Mouse (Mus musculus) layer of hippocampus, postnatal 14 days (tissue): ENCODE measurements around the gene Mapk1ip1l. TPM values are rescaled to one million over a fixed set of nuclear protein-coding genes. Genes with fewer than 3 reads are reported as not detected.

Experiments used
- DNase-seq, 2 experiments: peaks; one replicate each; pipeline ENCODE4 v3.0.0; 2021 to 2022; ENCODE audit warnings: low spot score in 2 of 2, mixed read lengths in 1 of 2
- total RNA-seq, 2 experiments: library from RNA; stranded (reverse); gene quantifications; 2 replicates each; pipeline ENCODE4 v1.2.3; 2021

Mapk1ip1l gene
- total RNA-seq, 2 experiments from 2014 or later: 69.2 to 71.0 TPM

GRCm38 (mm10) chr14:47354948-47355347 is 56.9 kb downstream of the Mapk1ip1l start:
- no peak for DNase-seq

GRCm38 (mm10) chr14:47356622-47357021 is 58.6 kb downstream of the Mapk1ip1l start:
- DNase-seq: no peak

DNA sequence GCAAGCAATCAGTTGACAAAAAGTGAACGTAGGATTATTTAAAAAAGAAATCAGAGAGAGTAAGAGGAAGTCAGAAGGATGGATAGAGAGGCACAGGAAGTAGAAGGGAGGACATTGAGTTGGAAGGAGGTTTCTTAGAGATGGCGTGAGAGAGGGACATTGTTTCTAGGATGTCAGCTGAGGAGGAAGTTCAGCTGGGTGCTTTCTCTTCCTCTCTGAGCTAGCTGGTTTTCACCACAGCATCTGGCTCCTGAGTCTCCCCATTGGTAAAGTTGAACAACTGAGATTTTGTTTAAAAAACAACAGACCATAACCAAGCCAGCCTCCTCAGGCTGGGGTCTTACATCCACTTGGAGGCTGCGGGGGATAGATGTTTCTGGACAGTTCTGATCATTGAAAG is 61.5 kb downstream of the Mapk1ip1l start:
- no peak for DNase-seq

GRCm38 (mm10) chr14:47361418-47361817 is 63.4 kb downstream of the Mapk1ip1l start:
- DNase-seq: no peak

DNA sequence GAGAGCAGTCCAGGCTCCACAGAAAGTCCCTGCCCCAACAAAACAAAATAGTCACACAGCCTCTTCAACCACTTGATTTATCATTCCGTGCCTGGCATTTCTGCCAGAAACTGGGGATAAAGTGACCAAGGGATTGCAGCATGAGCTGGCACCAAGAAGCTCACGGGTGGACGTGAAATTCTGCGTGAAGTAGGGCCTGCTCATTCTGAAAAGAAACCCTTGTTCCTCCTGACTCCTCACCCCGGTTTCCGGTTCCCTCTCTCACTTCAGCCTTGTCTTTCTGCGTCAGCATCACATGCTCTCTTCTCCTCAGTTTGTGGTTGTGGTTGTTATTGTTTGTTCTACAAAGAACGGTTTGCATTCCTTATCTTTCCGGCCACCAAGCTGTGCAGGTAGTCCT is 63.8 kb downstream of the Mapk1ip1l start:
- no peak for DNase-seq

DNA sequence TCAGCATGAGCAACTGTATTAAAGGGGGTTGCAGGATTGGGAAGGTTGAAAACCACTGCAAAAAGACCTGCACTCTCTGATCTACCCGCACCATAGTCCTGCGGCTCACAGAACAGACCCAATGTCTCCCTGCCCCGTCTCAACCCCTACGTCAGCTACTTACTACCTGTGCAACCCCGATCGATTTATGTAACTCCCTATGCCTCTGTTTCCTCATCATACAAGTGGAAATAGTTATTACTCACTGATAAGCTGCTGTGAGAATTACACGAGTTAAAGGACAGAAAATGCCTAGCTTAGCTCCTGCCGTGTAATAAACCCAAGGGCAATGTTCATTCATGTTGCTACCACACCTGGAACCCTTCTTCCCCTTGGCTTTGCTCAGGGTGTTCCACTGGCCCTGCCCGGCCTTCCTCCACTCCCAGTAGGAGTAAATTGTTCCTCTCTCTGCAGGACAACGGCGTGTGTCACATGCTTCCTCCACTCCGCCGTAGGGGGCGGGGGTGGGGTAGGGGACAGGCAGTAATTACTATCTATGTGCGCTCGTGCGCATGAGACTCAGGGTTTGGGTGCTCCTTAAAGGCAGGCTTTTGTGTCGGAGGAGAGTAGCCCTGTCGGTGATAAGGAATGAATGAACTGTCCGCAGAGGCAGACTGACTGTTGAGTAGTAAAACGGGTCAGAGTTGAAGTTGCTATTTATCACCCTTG is 66.8 kb downstream of the Mapk1ip1l start:
- no peak for DNase-seq

GRCm38 (mm10) chr14:47366881-47367321 is 68.8 kb downstream of the Mapk1ip1l start:
- DNase-seq: peak; percentile 81 to 90

DNA sequence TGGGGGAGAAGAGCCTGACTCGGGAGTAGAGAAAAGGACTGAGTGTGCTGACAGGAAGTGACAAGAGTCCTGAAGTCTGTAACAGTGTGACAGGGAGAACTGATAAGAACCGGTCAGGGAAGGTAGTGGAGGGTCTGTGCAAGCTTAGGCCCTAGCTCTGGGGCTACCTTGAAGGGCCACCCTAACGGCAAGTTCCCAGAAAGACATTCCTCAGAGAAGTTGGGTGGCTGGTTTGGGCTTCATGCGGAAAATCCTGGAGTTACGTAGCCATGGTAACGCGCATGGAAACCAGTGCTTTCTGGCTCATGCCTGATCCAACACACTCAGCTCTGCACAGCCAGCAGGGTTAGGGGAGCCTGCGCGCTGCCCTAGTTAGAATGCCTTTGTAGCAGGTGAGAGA is 69.4 kb downstream of the Mapk1ip1l start, which contains the start of gene Lgals3:
TSS of gene Lgals3 (plus strand) at position 291 of the 400 bp plus-strand sequence.
- DNase-seq: peak; percentile 71 to 82

- no peak for DNase-seq
Measured at GRCm38 (mm10) chr14:47369741-47370140, 71.7 kb downstream of the Mapk1ip1l start.

GRCm38 (mm10) chr14:47370790-47371189 is 72.7 kb downstream of the Mapk1ip1l start:
- no peak for DNase-seq

DNA sequence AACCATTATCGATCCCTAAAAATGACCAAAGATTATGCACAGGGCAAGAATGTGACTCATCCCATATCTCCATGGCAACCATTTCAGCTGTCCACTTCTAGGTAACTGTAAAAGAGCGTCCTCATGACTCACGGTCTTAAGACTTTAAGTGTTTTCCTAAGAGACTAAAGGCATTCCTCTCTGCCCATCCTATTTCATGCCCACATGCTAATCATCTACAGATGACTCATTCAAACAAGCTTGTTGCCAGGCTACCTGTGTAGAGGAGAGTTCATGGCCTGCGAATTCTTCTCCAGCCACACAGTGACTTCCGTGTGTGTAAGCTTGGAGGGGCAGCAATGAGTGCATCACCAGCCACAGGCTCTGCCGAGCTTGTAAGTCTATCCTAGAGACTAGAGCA is 73.6 kb downstream of the Mapk1ip1l start:
- DNase-seq: no peak

Other genes with a start within 250 kb of the Mapk1ip1l start
- gene Gch1, start 108.9 kb upstream of the Mapk1ip1l start, total RNA-seq: 1 to 10 TPM; 1.3 to 2.1 TPM
- 1 to 10 TPM; 5.2 to 6.9 TPM for gene Wdhd1, start 21.4 kb upstream of the Mapk1ip1l start, total RNA-seq
- 10 to 100 TPM; 10.7 to 11.2 TPM for gene Socs4, start 21.3 kb upstream of the Mapk1ip1l start, total RNA-seq
- gene Lgals3, start 69.5 kb downstream of the Mapk1ip1l start, total RNA-seq: 1 to 10 TPM; 1.1 to 2.4 TPM
- gene Dlgap5, start 120.1 kb downstream of the Mapk1ip1l start, total RNA-seq: 1 to 10 TPM; 1.6 to 1.7 TPM
- 10 to 100 TPM; 72.5 to 87.0 TPM for gene Fbxo34, start 152.2 kb downstream of the Mapk1ip1l start, total RNA-seq